Mouse (Mus musculus) thymus, postnatal 0 days (tissue): ENCODE results near the gene Mrps16. TPM values are rescaled to one million over a fixed set of nuclear protein-coding genes. Genes with fewer than 3 reads are reported as not detected.

Experiments used
- DNase-seq: peaks from one replicate; pipeline ENCODE4 v3.0.0-alpha.2; 2015; ENCODE audit warnings: low spot score
- polyA plus RNA-seq: library from polyadenylated mRNA; unstranded; fragments of >200 nt; fragmentation: Nextera tagmentation; extraction: Ambion mirVana; gene quantifications from 2 replicates; pipeline ENCODE4 v1.2.1, GENCODE M21; 2015

The Mrps16 gene
- 111 and 121 TPM in 2 replicates for polyA plus RNA-seq

DNA sequence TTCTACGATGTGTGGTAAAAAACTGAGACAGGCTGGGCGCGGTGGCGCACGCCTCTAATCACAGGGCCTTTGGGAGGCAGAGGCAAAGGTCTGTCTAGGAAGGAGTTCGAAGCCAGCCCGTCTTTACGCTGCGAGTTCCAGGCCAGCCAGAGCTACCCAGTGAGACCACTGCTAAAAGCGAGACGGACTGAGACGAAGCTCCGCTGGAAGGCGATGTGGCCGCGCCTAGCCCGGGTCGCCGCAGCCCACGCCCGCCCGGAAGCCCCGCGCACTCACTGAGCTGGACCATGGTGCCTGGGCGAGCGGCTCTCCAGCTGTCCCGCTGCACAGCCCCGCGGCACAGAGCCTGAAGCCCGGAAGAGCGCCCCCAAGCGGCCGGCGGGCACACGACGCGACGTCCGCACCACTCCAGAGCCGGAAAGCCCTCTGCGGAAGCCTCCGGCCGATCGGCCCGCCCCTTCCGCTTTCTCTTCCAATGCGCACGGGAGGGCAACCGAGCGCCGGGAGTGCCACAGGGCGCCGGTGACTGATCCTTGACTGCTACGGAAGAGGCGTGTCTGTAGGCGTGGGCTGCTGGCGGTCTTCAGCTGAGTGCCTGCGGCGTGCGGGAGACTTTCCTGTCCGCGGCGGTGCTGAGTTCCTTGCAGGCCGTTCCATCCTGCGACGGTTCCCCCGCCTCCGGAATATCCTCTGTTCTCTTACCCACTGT lies at the start of gene Mrps16:
Mrps16 (minus strand) TSS at position 430 of the 709 bp plus-strand sequence.
- DNase-seq = peak; percentile 98

DNA sequence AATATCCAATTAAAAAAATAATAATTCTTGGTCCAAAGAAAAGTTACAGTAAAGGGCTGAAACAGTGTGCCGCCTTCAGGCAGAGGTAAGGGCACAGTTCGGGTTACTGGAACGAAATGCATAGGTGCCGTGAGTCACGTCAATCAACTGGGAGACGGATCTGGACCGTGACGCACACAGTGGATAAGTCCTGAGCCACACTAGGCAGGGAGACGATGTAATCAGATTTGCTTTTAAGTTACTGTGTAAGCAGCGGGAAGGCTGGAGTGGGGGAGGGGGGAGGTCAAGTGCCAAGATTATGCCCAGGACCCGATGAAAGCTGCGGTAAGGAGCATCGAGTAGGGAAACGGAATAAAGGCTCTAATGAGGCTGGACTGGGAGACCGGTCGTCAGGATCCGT lies 48.8 kb upstream of the Mrps16 start:
- DNase-seq = no peak

DNA sequence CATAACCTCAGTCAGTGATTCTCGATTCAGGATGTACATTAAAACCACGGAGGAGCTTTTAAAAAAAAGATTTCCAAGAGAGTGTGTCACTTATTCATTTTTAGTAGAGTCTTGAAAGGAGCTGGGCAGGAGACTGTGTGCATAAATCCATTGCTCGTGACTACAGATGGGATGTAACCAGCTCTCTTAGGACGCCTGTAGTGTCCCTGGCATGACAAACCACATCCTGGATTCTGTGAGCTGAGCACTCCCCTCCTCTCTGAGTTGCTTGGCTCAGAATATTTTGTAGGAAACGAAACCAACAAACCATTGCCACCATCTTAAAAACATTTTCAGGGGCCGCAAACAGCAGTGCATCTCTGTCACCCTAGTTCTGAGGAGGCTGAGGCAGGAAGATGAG lies 43.5 kb upstream of the Mrps16 start:
- no peak for DNase-seq

DNA sequence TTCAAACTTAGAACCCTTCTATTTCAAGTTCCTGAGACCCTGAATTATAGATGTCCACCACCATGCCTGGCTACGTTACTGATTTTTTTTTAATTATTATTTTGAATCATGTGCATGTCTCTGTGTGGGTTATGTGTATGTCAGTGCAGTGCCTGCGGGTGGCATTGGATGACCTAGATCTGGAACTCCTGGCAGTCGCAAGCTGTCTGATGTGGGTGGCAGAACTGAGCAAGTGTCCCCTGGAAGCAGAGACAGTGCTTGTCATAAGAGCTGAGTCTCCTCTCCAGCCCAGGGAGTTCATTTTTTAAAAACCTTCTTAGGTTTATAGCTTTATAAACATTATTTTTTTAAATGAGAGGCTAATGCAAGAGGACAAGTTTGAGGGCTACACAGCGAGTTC lies 39.0 kb upstream of the Mrps16 start:
- DNase-seq = no peak

DNA sequence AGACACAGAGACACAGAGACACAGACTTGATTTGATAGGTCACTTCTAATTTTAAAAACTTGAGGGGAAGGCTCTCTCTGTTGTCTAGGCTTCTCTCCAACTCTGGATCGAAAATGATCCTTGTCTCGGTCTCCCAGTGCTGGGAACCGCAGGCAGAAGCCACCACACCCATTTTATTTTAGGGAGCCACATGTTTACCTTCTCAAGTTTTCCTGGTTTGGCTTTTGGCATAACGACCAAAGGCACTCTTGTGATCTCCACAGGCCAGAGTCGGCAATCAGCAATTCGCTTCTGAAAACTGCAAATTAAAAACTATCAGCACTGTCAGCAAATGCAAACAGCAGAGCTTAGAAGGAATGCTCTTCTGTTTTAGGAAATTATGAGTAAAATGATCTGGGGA lies 38.3 kb upstream of the Mrps16 start:
- no peak for DNase-seq

DNA sequence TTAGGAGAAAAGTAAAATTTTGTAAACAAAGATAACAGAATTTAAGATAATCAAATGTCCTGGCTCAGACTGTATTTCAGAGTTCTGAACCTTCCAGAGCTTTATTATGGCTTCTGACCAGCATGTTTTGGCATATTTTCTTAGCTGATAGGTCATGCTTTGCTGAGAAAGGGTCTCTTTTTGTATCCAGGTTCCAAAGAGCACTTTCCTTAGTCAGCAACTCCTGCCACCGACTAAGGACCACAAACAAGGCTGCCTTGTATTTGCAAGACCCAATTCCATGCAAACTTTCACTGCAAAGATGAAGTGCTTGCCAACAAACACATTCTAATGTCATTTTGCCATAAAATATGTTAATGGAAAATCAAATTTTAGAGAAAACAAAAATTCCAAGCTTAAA lies 36.4 kb upstream of the Mrps16 start:
- DNase-seq = no peak

DNA sequence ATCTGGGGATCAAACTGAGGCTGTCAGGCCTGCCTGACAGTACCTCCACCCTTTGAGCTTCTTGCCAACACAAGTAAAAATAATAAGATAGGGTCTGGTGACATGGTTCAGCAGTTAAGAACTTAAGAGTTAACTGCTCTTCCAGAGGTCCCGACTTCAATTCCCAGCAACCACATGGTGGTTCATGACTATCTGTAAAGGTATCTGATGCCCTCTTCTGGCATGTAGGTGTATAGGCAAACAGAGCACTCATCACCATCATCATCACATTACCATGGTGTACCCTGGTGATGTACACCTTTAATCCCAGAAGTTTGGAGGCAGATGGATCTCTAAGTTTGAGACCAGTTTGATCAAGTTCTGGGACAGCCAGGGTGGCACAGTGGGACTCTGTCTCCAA lies 35.2 kb upstream of the Mrps16 start:
- no peak for DNase-seq

DNA sequence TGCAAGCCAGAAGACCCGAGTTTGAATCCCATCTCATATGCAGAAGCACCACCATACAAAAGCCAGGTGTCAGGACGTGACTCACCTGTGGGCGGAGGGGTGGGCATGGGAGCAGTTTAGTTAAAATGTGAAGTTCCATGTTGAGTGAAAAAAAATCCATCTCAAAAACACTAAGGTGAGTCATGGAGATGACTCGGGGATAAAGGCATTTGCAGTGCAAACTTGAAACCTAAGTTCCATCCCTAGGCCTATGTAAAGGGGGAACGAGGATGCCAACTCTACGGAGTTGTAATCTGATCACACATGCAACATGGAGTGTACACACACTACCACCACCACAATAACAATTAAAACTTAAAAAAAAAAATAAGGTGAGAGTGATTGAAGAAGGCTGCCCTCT lies 29.6 kb upstream of the Mrps16 start:
- DNase-seq = no peak

DNA sequence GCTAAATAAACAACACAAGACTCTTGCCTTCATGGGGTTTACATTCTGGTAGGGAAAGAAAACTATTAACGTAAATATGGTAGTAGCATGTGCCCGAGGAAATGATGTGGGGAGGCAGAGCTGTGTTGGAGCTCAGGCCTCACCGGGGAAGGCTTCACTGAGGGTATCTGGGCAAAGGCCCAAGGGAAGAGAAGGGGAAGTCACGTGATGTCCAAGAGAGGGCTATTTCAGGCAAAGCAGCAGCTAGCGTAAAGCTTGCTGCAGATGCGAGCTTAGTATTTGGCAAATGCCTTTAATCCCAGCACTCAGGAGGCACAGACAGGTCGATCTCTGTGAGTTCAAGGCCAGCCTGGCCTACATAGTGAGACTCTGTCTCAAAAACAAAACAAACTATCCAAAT lies 28.8 kb upstream of the Mrps16 start:
- DNase-seq = no peak

DNA sequence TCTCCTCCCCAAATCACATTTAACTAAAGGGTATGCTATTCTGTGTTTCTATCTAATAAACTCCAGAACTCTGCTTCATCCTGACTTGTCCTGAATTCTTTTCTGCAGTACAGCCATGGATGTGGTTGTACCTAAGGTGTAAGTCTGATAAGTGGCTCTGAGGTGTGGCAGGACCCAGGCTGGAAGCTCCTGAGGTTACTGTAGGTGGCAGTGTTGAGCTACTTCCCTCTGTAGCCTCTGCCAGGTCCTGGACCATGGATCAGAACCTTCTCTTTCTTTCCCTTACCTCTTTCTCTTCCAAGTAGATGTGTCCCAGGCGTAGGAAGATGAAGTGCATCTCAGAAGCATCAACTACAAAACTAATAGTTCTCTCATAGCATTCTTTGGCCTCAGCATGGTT lies 6.6 kb upstream of the Mrps16 start:
- peak; percentile 41 for DNase-seq

DNA sequence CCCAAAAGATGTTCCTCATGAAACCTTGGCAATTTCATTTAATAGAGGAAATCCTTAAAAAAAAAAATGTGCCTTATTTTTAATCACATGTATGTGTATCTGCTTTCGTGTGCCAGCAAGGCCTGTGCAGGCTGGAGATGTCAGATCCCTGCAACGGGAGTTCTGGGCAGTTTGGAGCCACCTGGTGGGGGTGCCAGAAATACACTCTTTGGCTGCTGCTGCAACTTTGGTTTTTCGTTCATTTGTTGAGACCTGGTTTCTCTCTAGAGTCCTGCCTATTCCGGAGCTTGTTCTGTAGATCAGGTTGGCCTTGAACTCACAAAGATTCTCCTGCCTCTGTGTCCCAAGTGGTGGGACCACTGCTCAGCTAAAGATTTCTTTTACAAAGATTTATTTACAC lies 5.4 kb upstream of the Mrps16 start:
- peak; percentile 26 for DNase-seq

DNA sequence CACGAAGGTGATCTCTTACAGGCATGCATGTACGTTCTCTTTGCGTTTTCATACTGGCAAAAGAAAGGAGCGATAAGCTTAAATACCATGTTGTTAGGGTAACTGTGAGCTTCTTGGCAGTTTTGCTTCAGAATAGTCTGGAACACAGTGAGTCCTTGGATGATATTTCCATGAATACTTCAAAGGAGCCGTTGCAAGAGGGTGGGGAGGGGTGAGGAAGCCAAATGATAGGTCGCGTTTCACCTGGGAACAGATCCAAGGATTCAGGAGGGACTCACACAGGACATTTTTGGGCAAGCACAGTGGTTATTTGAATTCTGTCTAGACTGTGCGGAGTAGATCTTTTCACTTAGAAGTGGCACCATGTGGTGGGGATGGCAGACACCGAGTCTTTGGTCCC lies 3.8 kb upstream of the Mrps16 start:
- no peak for DNase-seq

DNA sequence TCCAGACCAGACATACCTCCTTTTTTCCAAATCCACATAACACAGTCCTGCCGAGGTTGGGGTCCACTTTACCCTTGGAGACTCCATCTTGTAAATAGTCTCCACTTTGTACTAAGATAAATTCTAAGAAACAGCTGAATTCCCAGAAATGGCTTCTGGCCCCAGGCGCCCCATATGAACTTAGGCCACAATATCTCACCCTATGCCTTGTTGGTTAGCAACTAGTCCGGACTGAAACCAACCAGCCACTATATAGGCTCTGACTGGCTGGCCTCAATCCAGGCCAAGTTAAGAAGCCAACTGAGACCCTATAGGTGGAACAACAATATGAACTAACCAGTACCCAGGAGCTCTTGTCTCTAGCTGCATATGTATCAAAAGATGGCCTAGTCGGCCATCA lies 1.1 kb downstream of the Mrps16 start:
- no peak for DNase-seq

DNA sequence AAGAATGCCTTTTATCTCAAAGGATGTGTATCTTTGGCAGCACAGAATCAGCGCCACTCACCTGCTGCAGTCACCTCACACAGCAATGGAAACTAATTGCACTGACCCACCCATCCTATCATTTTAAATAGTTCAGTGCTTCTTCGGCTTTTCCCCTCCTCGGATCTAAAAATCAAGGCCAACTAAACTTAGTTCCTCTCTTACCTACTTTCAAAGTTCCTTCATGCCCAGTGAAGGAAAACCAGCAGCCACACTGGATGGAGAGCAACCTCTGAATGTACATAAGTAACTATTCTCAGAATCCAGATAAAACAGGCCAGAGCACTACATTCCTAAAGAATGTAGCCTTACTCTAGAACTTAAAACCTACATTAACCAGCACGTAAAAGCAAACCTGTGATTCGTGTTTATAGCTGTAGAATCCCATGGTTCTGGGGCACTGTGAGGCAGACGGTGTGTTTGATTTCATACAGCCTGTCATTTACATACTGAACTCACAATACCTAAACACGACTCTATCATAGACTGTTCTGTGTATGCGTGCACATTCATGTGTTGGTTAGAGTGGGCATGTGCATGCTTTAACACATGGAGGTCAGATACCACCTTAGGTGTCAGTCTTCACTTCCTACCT lies 3.9 kb downstream of the Mrps16 start:
- DNase-seq = no peak

DNA sequence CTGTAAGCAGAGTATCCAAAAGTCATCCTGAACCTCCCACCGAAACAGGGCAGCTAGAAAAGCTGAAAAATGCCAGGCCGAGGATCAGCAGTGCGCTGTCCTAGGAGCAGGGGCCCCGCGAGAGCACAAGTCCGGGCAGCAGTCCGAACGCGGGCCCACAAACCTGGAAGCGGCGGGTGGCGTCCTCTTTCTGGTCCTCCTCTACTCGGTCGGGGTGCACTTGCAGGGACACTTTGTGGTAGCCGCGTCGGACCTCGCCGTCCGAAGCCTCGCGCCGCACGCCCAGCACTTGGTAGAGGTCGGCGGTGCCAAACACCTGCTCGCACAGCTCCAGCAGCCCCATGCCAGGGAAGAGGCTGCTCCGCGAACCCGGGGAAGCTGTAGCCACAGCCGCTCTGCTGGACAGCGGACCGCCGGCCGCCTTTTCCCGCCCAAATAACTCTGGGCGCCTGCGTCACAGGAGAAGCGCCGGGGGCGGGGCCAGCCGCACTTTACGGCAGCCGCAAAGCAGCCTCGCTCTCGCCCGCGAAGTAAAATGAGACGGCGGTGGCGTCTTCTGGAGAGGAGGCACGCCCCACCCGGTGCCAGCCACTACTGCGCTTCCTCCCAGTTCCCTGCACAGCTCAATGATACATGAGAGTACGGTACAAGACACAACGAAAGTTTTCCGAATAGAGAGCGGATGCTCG lies 4.8 kb downstream of the Mrps16 start, which contains the start of gene Dnajc9:
Dnajc9 (minus strand) TSS at position 470 of the 689 bp plus-strand sequence.
- DNase-seq = peak; percentile 94

DNA sequence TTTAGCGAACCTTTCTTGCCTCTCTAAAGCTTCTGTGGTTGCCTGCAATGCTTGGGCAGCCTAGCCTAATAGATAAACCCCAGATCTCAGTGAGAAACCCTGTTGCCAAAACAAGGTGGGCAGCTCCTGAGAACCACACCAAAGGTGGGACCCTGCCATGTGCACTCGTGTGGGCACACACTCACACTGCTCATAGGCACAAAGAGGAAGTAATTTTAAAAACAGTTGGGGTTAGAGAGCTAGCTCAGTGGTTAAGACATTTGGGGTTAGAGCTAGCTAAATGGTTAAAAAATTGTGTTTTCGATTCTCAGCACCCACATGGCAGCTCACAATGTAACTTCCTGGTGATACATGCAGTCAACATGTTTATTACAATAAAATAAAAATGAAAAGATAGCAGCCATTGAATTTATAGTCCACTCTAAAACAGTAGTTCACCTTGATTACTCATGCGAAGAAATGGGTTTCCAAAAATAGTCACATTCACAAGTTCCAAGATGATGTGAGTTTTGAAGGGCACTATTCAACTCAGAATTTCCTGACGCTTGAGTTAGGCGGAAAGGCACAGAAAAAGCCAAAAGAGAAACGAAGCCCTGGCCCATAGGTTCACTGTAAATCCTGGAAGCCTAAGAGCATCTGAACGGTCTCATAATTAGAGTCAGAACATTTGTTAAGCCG lies 13.5 kb downstream of the Mrps16 start:
- peak; percentile 33 for DNase-seq

DNA sequence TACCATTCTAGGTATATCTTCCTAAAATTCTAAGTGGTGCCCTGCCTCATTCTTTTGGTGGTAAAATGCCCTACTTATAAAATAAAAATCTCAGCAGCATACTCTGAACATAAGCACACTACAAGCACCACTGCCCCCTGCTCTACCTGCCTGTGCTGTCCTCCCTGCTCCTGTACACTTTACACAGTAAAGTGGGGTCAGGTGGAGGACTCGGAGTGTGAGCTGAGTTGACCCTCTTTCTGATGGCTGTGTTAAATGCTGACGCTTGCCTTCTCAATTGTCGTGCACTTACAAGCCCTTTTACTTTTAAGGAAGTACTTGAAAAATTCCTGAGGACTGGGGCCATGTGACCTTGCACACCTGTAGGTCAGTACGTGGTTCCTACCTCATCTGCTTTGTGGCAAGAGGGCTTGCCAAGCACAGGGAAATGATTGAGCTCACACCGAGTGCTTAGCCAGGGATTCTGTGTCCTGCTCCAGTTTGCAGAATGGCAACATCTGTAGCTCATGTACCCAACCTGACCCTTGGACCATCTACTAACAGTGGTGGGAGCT lies 14.3 kb downstream of the Mrps16 start:
- no peak for DNase-seq

DNA sequence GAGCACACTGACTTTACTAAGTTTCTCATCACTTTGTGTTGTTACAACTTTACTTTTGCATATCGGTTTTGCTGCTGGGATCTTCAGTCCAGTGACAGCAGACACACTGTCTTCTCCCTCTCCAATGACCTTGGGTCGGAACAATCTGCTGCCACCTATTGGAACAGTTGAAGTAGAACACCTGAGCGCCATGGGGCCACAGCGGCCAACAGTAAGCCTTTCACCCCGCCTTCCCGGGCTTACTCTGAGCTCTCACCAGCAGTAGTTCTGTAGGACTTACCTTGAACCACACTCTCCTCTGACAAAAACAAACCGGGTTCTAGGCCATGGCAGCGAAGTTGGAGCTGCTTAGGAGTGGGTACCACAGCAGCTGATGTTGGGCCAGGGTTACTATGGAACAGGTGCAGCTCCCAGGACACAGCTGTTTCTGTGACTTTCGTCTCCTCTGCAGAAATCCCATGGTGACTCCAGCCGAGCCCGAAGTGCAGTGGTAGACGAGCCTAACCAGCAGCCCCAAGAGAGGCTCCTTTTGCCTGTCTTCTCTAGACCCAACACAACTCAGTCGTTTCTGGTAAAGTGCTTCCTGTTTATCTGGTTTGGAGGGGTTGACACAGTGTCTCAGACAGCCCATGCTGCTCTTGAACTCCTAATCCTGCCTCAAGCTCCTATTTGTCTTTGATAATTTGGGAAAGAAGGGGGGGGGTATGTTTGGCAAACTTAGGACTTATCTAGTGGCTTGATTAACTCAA lies 14.9 kb downstream of the Mrps16 start:
- DNase-seq = peak; percentile 82

DNA sequence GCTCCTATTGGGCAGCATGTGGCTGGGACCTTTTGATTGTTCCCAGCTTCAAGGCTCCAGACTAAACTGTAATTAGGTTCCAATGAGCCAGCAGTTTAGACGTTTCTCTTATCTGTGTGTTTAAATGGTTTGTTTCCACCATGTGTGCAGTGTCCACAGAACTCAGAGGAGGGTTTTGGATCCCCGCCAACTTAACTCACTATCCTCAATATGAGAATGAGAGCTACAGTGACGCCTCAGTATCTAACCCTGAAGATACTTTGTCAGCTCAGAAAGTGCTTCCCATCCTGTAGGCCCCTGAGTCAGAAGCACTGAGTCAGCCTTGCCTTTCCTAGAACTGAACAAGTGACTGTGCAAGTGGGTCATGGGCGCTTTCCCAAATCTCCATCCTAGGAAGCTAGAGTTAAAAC lies 16.3 kb downstream of the Mrps16 start:
- no peak for DNase-seq

DNA sequence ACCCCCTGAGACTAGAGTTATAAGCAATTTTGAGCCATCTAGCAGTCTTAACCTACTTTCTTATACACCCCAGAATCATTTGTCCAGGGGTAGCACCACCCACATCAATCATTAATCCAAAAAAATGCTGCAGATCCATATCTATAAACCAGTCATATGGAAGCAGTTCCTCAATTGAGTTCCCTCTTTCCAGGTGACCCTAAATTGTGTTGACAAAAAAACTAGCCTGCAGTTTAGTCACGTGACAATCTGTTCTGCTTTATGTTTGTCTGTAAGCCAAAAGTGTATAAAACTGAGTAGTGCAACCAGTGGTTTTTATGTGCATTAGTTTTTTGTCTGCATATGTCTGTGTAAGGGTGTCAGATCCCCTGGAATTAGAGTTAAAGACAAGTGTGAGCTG lies 21.6 kb downstream of the Mrps16 start:
- no peak for DNase-seq

DNA sequence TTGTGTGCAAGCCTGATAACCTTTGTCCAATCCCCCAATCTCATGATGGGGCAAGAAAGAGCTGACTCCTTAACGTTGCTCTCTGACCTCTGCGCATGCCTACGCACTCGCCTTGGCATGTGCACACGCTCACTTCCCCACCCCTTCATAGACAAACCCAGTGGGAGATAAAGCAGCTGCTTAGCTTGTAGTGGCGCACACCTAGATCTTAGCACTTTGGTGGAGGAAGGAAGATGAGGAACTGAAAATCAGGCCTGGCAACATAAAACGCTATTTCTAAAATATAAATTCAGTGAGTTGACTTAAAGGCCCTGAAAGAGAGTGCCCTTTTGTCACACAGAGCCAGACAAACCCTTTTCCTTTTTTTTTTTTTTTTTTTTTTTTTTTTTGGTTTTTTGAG lies 22.6 kb downstream of the Mrps16 start:
- no peak for DNase-seq
